Mouse (Mus musculus) small intestine, adult 2 months (tissue): Measurements from ENCODE around the gene Gm20388.

ENCODE experiments used
- CTCF ChIP-seq: fragments of 200-500 bp; IDR thresholded peaks from 2 replicates; pipeline ENCODE4 v1.5.1; 2012; ENCODE audit warnings: low read depth, mild to moderate bottlenecking, control low read depth, inconsistent platforms, low read length, moderate library complexity, mixed read lengths; ENCODE audit not compliant: insufficient replicate concordance, insufficient read length; ENCODE audit errors: extremely low read depth
- POLR2A ChIP-seq: fragments of 200-500 bp; IDR thresholded peaks from 2 replicates; pipeline ENCODE4 v1.6.1; 2012; ENCODE audit warnings: low read depth, mild to moderate bottlenecking, control low read depth, inconsistent platforms, low read length, moderate library complexity

DNA sequence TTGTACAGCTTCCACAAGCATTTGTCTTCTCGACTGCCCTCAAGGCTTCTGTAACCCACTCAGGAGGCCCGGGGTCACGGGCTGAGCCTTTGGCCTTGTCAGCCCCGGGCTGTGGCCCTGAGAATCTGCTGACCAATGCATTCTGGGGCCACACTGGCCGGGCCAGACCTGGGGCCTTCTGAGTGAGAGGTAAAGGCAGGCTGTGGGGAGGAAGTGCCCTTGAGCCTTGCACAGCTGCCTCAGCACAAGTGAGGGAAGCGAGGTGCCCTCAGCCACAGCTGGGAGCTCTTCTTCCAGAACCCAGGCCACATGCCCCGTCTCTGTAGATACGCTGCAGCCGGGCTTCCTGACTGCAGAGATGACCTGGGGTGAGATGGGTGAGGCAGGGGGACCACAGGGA, 840.0 kb downstream of the Gm20388 start:
- TF ChIP-seq CTCF: no peak
- TF ChIP-seq POLR2A: no peak
